Mouse (Mus musculus): ENCODE measurements around the gene Nxpe4.

GRCm38 (mm10) chr9:48137507-48137906, 24.3 kb upstream of the Nxpe4 start:
- TF ChIP-seq CTCF (IDR thresholded peaks at IDR 0.05; ENCODE audit: control insufficient read depth, insufficient read depth, low read length) (no peak), POLR2A (IDR thresholded peaks at IDR 0.05; ENCODE audit: borderline replicate concordance, control insufficient read depth, low read depth, low read length) (no peak)

Measured in bone marrow, adult 2 months (tissue).